Mouse (Mus musculus): ENCODE results near the gene Sprtn.

Sprtn gene

GRCm38 (mm10) chr8:124944406-124944805 is 46.7 kb downstream of the Sprtn start:
- no peak for DNase-seq (ENCODE audit: low spot score)

DNA sequence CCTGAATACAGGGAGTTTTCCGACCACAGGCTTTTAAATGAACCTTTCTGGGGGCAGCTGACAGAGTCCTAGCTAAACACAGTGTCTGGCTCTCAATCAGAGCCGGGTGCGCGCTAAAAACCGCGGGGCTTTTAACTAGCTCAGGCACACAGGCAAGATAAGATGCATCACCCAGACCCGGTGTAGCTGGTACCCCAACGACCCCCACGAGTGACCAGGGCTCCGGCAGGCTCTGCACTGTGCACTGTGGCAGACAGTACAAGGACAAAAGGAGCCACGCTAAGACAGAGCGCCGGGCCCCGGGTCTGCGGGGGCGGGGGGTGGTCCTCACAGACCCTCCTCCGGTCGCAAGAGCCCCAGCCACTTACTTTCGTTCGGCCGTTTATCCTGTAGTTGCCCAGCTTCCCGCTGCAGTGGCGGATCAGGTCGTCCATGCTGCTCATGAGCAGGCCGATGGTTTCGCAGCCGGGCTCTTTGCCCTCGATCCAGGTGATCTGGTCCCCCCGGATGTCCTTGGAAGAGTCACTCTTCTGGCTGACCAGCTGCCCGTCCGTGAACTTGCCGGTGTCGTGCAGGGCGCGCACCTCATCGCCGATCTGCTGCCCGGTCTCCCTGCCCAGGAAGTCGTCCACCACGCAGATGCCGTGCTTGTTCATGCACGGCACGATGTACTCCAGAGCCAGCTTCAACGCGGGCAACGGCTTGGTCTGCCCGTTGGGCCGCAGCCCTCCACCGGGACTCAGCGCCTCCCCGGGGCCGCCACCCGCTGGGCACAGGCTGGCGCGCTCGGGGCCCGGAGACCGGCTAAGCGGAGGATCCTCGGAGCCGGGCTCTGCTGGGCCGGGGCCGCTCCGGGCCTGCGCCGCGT is 50.4 kb downstream of the Sprtn start:
- DNase-seq (ENCODE audit: low spot score), result peak; percentile 12

DNA sequence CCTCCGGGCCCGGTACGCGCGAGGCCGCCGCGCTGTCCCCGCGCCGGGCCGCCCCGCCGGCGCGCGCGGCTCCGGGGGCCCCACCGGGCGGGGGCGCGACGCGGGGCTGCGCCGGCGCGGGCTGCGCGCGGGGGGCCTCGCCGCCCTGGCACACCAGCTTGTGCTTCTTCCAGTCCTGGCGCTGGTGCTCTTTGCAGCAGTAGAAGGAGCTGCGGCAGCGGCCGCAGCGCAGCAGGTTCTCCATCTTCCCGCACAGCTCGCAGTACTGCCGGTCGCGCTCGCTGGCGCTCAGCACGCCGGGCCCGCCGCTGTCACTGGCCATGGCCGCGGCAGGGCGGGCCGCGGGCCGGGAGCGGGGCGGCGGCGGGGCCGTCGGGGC is 51.0 kb downstream of the Sprtn start:
- no peak for DNase-seq (ENCODE audit: low spot score)

GRCm38 (mm10) chr8:124949209-124950068 is 51.8 kb downstream of the Sprtn start, which contains the start of gene Egln1:
Gene Egln1, minus strand, starts transcription at chr8:124949324.
- DNase-seq (ENCODE audit: low spot score), result peak; percentile 69

DNA sequence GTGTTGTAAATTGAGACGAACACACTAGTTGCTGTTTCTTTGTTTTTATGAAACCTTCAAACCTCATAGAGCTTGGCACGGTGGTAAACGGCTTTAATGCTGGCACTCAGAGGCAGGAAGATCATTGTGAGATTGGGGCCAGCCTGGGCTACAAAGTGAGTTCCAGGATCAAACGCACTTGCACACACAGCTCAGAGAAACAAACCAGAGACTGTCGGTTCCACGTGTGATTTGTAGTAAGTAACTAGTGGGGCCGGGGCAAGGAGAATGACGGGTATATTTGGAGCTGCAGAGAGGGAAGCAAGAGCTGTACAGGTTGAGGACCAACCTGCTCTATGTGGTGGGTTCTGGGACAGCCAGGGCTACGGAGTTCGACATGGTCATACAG is 52.4 kb downstream of the Sprtn start:
- DNase-seq (ENCODE audit: low spot score), result no peak

DNA sequence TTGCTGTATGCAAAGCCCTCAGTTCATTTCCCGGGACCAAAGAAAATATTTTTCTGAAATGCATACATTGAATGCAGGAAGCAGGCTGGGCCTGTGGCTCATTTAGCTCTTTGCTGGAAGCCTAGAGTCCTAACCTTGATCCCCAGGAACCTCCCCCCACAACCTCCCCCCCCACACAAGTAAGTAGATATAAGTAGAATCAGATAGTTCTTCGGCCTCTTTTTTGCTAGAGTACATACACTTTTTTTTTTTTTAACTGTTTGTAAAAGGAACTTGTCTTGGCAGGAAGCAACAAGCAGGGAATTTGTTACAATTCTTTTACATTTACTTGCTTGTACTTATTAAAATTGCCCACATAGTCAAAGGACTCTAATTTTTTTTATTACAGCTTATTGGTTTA is 53.2 kb downstream of the Sprtn start:
- DNase-seq (ENCODE audit: low spot score), result no peak

GRCm38 (mm10) chr8:124953188-124953587 is 55.5 kb downstream of the Sprtn start:
- DNase-seq (ENCODE audit: low spot score), result no peak

- no peak for DNase-seq (ENCODE audit: low spot score)
Observed at GRCm38 (mm10) chr8:124954572-124955082, 56.9 kb downstream of the Sprtn start.
